Mouse (Mus musculus) yolk sac, embryonic 10.5 days (tissue): Measurements from ENCODE around the gene Slc22a8.

Experiments used
- DNase-seq: peaks from one replicate; pipeline ENCODE4 v3.0.0-alpha.2; 2017; ENCODE audit warnings: low spot score

Gene Slc22a8

DNA sequence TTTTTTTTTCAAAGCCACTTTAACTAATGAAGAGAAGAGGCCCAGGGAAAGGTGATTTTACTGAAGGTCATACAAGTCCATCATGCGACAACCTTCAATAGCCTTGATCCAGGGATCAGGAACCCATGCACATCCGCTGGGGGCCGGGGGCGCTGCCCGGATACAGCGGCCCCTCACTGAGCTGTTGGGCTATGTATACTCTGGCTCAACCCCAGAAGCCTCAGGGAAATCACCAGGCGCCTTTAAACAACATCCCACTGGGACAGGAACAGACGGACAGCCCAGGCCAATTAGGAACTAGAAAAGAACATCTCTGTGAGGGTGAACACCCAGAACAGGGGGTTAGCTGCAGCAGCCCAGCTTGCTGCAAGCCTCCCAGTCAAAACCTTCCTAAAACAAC lies at the start of gene Slc22a8:
Gene Slc22a8 (plus strand): TSS at position 301 of the 400 bp plus-strand sequence.
- no peak for DNase-seq

DNA sequence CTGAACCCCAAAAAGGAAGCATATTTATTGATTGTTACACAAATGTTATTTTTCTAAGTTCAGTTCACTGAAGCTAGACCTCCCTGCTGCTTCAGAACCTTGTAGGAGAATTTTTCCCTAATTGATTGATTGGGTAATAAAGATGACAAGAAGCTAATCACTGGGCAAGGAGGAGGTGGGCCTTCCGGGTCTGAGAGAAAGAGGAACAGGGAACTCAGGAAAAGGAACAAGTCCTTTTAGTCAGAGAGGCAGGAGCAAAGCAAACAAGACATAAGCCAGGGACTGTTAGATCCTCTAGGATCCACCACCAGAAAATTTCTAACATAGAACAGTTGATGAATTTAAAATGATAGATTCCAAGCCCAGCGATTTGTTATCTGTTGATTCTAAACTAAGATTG lies 32.2 kb upstream of the Slc22a8 start:
- DNase-seq = no peak

DNA sequence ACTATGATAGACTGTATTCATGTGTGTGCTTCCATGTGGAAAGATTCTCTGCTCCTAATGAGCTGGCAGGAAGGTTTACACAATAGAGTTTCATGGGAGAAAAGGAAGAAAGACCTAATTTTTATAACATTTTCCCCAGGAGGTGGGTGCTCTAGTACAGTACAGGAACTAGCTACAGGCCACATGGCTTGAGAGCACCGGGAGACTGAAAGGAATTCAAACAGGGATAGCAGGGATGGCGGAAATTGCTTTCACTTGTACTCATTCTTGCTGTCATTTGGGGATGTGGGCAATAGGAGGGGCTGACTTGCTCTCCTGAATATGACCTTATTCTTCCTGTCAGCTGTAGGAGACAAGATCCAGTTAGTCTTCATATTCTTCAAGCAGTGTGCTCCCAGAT lies 27.0 kb upstream of the Slc22a8 start:
- DNase-seq = no peak

DNA sequence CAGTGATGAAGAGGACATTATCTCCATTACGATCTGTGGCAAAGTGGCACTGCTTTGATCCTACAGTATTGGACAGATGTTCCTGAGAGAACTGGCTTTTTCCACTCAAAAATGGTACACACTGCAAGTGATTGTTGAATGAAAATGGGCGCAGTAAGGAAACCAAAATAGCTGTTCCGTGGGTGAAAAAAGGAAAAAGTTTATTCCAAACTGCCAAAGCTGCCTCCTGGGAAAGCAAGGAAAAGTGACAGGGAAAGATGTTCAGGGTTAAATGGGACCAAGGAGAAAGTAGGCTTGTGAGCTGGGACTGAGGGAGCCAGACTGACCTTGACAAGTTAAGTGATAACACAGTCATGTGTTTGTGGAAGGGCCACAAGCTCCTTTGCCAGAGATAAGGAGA lies 26.6 kb upstream of the Slc22a8 start:
- DNase-seq = no peak

DNA sequence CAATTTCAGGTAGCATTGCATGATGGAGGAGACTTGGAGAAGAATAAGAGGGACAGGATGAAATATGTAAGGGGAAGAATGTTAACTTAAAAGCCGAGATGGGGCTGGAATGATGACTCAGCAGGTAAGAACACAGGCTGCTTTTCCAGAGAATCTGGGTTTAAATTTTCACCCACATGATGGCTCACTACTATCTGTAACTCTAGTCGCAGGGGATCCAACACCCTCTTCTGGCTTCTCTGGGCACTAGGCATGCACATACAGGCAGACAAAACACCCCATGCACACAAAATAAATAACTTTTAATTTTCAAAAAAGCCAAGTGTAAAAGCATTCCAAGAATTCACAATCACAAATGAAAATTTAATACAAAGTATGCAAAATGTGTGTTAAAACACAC lies 25.8 kb upstream of the Slc22a8 start:
- no peak for DNase-seq

DNA sequence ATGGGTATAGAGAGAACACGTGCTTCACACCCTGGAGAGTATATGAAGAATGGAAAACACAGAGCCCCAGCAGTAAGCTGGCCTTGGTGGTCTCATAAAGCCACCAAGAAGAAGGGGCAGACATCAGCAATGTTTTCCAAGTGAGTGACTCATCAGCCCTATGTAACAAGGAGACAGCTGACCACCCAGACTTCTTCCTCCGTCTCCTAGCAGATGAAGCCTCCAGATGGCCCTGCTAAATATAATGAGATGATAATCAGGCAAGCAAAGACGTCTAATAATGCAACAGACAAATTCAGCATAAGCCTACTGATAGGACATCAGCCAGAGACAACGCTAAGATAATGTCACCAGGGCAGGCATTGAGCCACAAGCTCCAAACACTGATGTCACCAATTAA lies 25.1 kb upstream of the Slc22a8 start:
- DNase-seq = no peak

DNA sequence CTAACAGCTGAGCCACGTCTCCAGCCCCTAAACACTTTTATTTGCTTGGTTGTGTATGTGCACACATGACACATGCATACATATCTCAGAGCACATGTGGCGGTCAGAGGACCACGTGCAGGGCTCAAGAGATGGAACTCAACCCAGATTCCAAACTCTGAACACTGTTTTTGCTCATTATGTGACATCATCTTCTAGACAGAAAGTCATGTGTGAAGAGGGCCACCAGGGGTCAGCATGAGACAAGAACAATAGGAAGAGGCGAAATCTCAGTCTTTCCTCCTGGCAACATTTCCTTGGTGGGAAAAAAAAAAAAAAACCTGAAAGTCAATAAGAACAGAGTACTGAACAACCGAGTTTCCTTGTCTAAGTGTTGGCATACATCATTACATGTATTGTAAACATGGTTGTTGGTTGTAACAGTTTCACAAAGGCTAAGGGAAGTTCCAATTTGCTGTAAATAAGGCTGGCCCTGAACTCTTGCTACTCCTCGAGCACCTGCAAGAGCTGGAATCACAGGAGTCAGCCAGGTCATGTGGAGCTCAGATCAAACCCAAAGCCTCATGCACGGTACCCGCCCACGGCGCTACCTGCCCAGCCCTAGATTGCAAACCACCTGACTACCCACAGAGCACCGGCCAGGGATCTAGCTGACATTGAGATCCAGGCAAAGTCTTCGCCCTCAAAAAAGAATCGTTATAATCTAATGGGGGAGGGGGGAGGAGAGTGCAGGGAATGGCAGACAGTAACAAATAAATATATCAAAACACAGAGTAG lies 23.8 kb upstream of the Slc22a8 start:
- peak; percentile 36 for DNase-seq

DNA sequence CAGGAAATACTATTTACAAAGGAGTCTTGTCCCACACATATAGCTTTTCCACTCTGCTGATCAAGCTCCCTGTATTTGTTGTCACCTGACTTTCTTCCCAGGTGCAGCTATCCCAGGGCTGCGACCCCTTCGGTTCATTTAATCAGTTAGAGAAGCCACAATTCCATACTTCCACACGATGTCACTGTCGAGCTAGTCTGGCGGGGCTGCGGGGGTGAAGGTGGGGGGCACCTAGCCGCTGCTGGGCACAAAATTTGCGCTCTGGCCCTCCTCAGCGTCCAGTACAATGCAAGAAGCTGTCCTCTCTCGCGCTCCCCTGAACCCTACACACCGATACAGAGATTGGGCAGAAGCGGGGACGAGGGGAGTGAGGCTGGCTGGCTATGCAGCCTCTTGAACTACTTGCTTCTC lies 21.6 kb upstream of the Slc22a8 start:
- peak; percentile 43 for DNase-seq

DNA sequence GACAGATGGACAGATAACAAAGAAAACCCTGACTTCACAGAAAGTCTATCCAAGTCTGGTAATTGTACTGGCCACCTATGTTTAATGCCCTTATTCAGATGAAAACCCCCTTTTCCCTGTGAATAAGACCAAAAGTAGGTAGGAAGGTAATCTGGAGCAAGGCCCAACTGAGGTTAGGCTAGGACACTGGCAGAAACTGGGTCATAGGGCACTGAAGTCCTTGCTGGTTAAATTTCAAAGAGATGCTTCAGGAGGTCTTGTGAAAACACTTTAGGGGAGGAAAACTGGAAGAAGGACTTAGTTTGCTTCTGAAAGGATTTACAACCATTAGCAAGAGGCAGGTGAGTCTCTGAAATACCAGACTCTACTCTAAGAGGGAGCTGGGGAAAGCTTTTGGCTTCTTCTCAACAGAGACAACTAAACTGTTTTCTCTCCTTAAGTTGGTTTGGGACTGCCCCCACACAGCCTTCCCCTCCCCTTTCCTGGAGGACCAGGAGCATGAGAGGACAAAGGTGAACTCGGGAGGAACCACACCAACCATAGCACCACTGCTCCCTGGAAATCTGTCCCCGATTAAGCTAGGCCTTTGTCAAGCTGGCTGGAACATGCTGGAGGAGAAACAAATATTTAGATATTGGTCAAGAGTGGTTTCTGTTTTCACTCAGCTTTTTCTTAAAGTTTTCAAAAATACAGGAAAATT lies 20.6 kb upstream of the Slc22a8 start:
- DNase-seq = peak; percentile 31

DNA sequence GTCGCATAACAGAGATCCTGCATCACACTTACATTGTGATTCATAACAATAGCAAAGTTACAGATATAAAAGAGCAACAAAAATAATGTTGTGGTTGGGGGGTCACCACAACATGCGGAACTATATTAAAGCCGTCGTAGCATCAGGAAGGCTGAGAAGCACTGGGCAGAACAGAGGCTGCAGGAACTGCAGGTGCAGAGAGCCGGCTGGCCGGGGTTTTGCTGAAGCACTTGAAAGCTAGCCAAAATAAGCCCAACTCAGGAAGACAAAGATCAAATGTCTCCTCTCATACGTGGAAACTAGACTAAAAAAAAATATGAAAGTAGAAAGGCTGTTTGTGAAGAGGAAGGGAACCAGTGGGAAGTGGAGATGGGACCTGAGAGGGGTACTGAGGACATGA lies 19.3 kb upstream of the Slc22a8 start:
- DNase-seq = no peak

DNA sequence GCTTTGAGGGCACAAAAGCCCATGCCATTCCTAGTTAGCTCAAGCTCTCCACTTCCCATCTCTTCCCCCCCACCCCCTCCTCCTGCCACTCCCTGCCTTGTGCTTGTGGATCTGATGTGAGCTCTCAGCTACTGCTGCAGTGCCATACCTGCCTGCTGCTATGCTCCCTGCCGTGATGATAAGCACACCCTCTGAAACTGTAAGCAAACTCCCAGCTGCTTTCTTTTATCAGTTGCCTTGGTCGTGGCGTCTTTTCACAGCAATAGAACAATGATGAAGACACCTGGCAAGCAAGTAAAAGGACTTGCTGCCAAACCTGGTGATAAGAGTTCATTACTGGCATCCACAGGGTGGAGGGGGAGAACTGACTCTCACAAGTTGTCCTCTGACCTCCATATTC lies 18.6 kb upstream of the Slc22a8 start:
- DNase-seq = no peak

DNA sequence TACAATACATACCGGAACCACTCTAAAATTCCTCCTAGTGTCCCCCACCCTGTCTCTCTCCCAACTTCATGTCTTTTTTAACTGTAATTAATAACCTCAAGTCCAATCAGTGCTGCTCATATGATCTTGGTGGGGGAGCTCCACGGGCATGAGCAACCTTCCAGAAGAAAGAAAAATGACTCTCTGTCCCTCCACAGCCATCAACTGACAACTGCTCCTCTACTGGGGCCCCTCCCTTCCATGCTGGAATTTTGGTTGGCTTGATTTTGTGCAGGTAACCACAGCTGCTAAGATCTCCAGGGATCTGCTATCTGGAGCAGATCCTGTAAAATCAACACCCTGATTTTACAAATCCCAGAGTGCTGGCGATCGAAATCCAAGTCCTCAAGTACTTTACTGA lies 13.6 kb upstream of the Slc22a8 start:
- no peak for DNase-seq

DNA sequence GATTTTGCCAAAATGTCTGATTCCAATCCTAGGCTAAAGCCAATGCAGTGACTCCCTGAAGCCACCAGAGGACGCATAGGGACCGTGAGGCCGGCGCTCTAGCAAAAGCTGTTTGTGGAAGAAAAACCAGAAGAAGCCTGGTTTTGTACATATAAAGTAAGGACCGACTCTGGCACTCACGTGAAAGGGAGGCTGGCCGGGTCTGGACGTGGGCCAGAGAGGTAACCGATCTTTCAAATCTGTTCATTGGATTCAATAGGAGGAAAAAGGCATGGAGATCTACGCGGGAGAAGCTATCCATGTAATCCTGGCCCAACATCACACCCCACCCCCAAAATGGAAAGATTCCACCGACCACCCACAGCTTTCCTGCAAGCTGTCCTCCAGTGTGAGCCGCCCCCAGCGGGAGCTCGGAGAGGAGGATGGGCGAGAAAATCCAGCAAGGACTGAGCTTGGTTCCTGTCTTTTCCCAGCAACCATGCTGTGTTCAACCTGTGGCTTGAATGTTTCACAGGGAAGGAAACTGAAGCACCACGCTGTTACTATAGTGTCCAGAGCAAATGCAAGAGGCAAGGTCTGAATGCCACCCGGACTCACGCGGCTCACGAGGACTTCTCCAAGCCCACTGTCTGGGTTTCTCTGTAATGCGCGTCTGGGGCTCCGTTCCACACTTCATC lies 12.6 kb upstream of the Slc22a8 start:
- DNase-seq = peak; percentile 56

DNA sequence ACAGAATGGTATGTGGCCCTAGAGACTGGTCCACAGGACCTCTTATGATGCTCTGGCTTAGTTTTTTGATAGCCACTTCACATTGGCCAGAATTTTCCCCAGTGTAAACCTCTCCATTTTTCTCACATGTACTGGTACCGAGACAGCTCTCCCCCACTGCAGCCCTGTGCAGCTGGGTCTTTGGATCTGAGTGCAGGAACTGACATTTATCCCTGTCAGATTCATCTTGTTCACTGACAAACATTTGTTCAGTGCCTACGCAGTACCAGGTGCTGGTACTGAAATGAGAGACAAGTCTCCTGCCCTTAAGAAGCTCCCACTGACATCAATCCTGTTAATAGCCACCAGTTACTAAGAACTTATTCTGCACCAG lies 12.1 kb upstream of the Slc22a8 start:
- no peak for DNase-seq

DNA sequence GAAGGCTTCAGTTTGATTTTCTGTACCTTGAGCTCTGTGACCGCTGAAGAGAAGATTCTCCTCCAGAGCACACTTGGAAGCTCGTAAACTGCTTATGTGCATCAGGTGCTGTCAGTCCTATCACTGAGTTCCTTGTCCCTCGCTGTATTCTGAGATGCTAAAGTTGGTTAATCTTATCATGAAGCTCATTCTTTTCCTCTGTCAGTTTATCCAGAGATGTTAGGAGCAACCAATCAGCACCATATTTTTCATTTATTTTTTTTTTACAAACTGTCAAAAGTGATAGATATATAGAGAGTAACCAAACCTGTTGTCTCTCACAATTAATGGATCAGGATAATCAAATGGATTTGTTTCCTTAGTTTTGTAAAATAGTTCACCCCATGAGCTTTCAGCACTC lies 5.8 kb upstream of the Slc22a8 start:
- no peak for DNase-seq

DNA sequence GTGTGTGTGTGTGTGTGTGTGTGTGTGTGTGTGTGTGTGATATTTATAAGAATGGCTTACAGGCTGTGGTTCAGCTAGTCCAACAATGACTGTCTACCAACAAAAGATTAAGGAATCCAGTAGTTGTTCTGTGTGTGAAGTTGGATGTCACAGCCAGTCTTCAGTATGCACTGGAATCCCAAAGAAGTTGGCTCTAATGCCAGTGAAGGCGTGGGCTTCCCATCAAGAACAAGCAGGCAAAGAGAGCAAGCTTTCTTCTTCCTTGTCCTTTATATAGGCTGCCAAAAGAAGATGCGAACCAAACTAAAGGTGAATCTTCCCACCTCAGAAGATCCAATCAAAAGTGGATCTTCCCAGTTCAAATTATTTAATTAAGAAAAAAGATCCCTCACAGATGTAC lies 5.2 kb upstream of the Slc22a8 start:
- no peak for DNase-seq

DNA sequence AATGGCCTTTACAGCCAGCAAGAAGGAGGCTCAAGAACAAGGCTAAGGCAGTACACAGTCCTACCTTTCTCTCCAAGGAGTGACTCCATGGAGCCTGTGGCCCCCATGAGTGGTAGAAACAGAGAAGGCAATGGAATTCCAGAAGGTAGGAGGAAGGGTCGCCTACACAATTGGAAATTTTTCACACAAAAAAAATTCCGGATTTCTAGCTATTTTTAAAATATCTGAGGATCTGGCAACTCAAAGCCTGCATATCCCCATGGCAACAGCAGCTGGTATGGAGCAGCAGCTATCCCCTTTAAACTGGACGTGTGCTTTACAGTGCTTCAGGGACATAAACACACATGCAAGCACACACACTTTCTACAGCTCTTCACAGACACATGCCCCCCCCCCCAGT lies 4.7 kb upstream of the Slc22a8 start:
- DNase-seq = no peak

DNA sequence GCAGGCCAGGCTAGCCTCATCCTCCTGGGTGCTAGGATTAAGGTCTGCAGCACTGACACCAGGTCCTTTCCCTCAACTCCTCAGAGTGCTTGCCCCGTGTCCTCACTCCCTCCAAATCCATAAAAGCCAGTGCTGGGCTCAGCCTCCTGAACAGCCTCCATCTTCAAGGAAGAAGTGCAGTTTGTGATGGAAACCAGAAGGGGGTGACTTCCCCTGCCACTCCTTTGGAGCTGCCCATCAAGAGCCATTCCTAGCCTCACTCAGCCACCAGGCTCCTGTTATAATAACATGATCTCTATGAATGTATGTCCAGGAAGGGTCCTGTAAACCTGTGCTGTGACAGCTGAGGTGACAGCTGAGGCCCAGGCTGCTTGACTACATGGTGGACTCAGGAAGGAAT lies 3.7 kb upstream of the Slc22a8 start:
- DNase-seq = no peak

DNA sequence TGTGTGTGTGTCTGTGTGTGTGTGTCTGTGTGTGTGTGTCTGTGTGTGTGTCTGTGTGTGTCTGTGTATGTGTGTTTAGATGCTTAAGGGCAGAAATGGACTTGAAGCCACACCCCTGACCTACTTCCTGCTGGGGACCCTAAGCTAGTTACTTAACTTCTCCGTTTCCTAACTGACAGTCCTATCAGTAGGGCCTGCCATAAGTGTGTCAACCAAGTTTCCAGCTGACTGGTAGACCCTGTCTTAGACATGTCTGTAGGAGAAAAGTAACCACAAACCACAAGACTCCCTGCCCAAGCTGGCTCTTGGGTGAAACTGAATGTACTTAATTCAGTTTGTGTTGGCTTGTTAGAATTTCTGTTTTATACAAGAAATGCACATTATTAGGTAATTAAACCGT lies 1.1 kb downstream of the Slc22a8 start:
- no peak for DNase-seq

DNA sequence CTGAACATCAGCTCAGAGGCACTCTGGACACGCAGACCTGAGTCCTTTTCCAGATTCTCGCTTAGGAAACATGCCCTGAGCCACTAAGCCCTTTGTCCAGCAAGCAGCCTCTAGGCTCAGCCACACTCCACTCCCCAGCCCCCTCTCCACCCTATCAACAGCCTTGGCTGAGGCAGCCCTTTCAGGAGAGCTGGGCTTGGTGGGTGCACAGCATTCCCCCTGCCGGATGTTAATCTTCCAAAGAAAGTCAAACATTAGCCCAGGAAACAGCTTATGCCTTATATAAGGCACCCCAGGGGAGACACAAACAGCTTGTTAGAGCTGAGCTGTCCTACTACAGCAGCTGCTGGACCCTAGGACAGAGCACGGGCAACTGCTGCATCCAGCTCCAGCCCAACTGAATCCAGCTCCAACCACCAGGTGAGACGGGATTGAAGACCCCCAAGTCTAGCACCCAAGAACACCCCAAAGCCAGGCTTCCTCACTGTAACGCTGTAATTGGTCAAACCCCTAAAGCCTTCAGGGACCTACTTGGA lies 1.9 kb downstream of the Slc22a8 start:
- peak; percentile 67 for DNase-seq

DNA sequence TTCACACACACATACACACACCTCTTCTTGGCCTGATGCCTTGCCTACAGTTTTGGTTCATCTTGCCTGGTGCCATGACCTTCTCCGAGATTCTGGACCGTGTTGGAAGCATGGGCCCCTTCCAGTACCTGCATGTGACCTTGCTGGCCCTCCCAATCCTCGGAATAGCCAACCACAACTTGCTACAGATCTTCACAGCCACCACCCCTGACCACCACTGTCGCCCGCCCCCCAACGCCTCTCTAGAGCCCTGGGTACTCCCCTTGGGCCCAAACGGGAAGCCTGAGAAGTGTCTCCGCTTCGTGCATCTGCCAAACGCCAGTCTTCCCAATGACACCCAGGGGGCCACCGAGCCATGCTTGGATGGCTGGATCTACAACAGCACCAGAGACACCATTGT lies 2.8 kb downstream of the Slc22a8 start:
- no peak for DNase-seq

DNA sequence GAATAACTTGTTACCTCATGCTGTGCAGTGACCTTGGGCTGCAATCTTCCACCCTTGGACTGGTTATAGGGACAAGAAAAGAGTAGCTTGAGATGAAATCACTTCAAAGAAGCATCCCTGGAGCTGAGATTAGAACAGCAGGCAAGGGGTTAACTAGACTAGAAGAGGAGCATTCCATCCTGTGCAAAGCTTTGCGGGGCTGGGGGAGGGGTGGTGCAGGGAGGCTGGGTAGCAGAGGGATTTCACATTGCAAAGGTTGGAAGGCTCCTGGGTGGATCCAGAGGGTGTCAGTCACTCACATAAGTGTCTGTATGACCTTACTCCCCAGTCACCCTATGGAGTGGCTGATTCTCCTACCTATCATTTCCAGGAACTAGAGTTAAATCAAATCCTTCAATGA lies 3.5 kb downstream of the Slc22a8 start:
- peak; percentile 84 for DNase-seq

DNA sequence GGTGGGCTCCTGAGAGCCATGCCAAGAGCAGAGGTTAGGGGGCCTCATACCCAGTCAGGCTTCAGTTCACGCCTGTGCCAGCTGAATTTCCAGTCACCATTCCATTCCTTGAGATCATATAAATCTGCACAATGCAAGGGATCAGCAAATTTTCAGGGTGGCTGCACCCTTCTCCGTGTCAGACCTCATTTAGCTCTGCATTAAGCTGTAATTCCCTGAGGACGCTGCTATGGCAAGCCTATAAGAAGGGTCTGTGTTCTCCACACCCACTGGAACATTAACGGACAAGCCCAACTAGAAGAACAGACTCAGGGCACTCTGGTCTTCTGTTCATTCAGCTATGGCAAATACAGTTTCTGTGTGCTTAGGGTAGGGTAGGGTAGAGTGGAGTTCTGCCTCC lies 6.2 kb downstream of the Slc22a8 start:
- no peak for DNase-seq
